Mouse (Mus musculus): Measurements from ENCODE around the gene Krt35.

Gene Krt35

GRCm38 (mm10) chr11:100058875-100059274 lies 37.2 kb downstream of the Krt35 start:
- DNase-seq: peak; percentile 36

- DNase-seq: no peak
Measured at GRCm38 (mm10) chr11:100055686-100056655, 40.1 kb downstream of the Krt35 start.

- DNase-seq: no peak
Measured at GRCm38 (mm10) chr11:100050451-100050850, 45.6 kb downstream of the Krt35 start, which contains the start of gene Krt31. Gene Krt31 (minus strand): TSS chr11:100050551.

GRCm38 (mm10) chr11:100047193-100047592 lies 48.8 kb downstream of the Krt35 start:
- DNase-seq: no peak

- DNase-seq: no peak
Measured at GRCm38 (mm10) chr11:100046303-100046866, 49.7 kb downstream of the Krt35 start.

Data from embryo, embryonic 11 days (tissue).